Mouse (Mus musculus) ES-E14 (cell line): Measurements from ENCODE around the gene Rps27l.

ENCODE experiments used
- CHD2 ChIP-seq: IDR thresholded peaks from 2 replicates; pipeline ENCODE4 v1.6.1; 2014; ENCODE audit warnings: mild to moderate bottlenecking, low read depth, low read length, inconsistent platforms
- HCFC1 ChIP-seq: IDR thresholded peaks from 2 replicates; pipeline ENCODE4 v1.6.1; 2012; ENCODE audit warnings: low read length, inconsistent platforms, borderline replicate concordance; ENCODE audit not compliant: insufficient read depth
- MAFK ChIP-seq: IDR thresholded peaks from 2 replicates; pipeline ENCODE4 v1.6.1; 2014; ENCODE audit warnings: mild to moderate bottlenecking, low read depth, low read length, inconsistent platforms; ENCODE audit not compliant: insufficient read depth
- ZC3H11A ChIP-seq: IDR thresholded peaks from 2 replicates; pipeline ENCODE4 v1.6.1; 2012; ENCODE audit warnings: low read depth, mild to moderate bottlenecking, inconsistent platforms, low read length, borderline replicate concordance
- ZNF384 ChIP-seq: IDR thresholded peaks from 2 replicates; pipeline ENCODE4 v1.6.1; 2012; ENCODE audit warnings: low read depth, low read length, inconsistent platforms

GRCm38 (mm10) chr9:66988888-66989414, 43.1 kb downstream of the Rps27l start:
- TF ChIP-seq HCFC1 (no peak), ZC3H11A (no peak), ZNF384 (no peak), CHD2 (no peak), MAFK (no peak)
